Mouse (Mus musculus): ENCODE results near the gene Dmrtb1. TPM values are rescaled to one million over a fixed set of nuclear protein-coding genes. Genes with fewer than 3 reads are reported as not detected.
A peak's percentile ranks its signal among the peaks of the same experiment; 100 is the strongest.

The Dmrtb1 gene
- total RNA-seq, 4 experiments from 2014 or later = not detected

- no peak for DNase-seq (ENCODE audit: low spot score)
Measured at GRCm38 (mm10) chr4:107681099-107681849, 2.8 kb downstream of the Dmrtb1 start.

GRCm38 (mm10) chr4:107680311-107681098, 3.5 kb downstream of the Dmrtb1 start:
- DNase-seq (ENCODE audit: low spot score) = no peak

- DNase-seq (ENCODE audit: low spot score) = no peak
Measured at GRCm38 (mm10) chr4:107675645-107676044, 8.4 kb downstream of the Dmrtb1 start.

DNA sequence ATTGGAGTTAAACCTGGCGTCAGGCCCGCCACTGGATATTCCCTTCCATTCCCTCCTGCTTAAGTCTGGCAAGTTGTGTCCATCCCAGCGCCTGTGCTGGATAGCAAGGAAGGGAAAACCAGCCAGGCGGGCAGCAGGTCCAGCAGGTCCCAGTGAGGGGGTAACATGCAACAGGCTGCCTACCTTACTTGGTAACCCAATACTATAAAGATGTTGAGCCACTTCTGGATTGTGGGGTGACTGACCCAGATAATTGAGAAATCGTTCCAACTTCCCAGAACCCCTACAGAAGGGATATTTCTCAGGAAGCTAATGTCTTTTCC, 9.7 kb downstream of the Dmrtb1 start:
- no peak for DNase-seq (ENCODE audit: low spot score)

GRCm38 (mm10) chr4:107673638-107674321, 10.2 kb downstream of the Dmrtb1 start:
- peak; percentile 36 for DNase-seq (ENCODE audit: low spot score)

- no peak for DNase-seq (ENCODE audit: low spot score)
Measured at GRCm38 (mm10) chr4:107670731-107671130, 13.3 kb downstream of the Dmrtb1 start.

DNA sequence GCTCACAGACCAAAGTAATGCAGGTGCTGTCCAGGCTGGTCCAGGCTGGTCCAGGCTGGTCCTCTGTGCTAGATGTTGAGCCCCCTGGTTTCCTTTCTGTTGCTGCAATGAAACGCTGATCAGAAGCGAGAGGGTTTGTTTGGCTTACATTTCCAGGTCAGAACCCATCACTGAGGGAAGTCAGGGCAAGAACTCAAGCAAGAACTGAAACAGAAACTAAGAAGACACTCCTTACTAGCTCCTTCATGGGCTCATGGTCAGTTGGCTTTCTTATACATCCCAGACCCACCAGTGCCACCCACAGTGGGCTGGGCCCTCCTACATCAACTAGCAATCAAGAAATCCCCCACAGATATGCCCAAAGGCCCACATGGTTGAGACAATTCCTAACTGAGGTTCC, 15.5 kb downstream of the Dmrtb1 start:
- DNase-seq (ENCODE audit: low spot score) = no peak

GRCm38 (mm10) chr4:107660649-107661048, 23.4 kb downstream of the Dmrtb1 start:
- no peak for DNase-seq (ENCODE audit: low spot score)

DNA sequence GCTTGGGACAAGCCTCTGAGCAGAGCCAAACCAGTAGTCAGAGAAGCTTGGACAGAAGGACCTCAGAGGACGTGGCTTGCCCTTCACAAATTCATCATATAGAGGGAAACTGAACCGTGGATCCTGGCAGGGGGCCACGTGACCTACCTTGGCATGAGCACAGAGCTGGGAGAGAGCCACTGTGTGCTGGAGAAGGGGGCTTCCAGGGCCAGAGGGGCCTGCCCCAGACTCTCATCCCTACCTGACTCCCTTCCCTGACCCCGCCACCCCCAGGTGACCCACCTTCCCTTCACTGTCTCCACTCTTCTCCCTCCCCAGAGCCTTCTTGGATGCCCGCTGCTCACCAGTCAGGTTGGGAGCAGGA, 30.8 kb downstream of the Dmrtb1 start:
- DNase-seq (ENCODE audit: low spot score) = no peak

DNA sequence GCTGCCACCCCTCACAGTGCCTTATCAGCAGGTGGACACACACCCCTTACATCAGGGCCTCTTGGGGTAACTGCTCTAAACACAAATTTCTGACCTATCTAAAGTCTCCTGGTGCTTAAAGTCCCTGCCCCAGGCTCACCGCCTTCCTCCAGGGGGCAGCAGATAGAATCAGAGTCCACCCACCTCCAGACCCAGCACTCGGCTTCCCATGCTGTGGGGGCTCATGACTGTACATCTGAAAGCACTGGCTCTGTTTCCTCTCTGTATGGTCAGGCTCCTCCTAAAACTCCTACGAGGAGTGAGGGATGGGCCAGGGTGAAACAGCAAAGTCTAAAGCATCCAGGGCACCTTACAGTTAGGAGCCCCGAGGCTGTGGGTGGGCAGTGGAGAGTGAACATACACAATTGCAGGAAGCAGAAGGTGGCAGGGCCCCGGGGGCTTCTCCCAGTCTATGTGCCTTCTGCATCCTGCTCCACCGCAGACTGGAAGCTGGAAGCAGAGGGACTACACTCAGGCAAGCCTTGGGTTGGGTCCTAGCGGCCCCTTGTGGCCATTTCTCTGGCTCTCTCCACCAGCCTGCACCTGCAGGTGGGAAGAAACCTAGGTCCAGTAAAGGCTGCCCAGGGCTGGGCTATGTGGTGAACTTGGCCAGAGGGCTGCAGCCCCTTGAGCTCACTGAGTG, 31.3 kb downstream of the Dmrtb1 start:
- peak; percentile 38 for DNase-seq (ENCODE audit: low spot score)

- DNase-seq (ENCODE audit: low spot score) = no peak
Measured at GRCm38 (mm10) chr4:107651021-107651496, 33.0 kb downstream of the Dmrtb1 start.

- no peak for DNase-seq (ENCODE audit: low spot score)
Measured at GRCm38 (mm10) chr4:107648959-107649485, 35.0 kb downstream of the Dmrtb1 start.

DNA sequence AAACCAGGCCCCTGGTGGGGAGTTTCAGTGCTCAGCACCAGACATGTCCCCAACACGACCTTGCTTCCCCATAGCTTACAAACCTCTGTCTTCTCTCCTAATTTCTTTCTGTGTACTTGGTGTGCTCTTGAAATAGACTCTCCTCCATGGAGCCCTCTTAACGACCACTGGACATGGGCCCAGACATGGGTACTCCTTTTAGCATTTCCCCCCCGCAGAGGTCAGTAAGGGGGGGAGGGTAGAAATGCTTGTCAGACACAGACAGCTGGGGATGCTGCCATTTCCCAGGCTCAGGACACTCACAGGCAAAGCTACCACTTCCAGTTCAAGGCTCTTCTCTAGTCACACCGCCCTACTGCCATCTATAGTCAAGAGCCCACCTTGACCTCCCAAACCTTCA, 42.4 kb downstream of the Dmrtb1 start:
- DNase-seq (ENCODE audit: low spot score) = no peak

- DNase-seq (ENCODE audit: low spot score) = no peak
Measured at GRCm38 (mm10) chr4:107638303-107638702, 45.7 kb downstream of the Dmrtb1 start.

DNA sequence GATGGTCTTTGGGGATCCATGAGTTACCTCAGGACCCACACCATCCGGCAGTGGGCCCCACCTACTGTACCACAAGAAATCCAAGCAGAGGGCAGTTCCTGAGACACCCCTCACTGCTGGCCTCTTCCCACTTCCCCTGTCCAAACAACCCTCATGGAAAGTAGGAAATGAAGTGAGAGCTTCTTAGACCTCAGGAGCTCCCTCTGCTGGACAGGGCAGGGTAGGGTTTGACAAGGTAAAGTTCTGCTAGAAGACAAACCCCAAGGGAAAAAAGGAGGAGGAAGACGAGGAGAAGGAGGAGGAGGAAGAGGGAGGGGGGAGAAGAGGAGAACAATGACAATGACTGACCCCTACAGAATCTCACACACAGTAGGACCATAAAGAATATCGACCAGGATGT, 46.4 kb downstream of the Dmrtb1 start:
- DNase-seq (ENCODE audit: low spot score) = no peak

DNA sequence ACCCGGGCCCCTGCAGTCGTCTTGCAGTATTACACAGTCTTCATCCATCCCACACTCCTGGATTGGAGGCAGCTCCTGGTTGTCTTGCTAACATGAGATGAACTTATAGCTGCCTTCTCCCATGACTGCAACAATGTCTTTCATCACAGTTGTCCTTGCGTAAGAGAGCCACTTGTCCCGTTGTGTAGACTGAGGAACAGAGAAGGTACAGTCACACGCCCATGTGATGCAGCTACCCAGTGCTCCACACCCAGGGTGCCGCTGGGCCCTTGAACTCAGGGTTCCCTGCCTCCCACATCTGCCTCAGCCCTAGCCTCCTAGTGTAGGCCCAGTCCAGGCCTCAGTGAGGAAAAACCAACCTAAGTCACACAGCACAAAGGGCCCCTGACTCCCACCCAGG, 47.9 kb downstream of the Dmrtb1 start:
- DNase-seq (ENCODE audit: low spot score) = no peak

- no peak for DNase-seq (ENCODE audit: low spot score)
Measured at GRCm38 (mm10) chr4:107634631-107635030, 49.4 kb downstream of the Dmrtb1 start.

DNA sequence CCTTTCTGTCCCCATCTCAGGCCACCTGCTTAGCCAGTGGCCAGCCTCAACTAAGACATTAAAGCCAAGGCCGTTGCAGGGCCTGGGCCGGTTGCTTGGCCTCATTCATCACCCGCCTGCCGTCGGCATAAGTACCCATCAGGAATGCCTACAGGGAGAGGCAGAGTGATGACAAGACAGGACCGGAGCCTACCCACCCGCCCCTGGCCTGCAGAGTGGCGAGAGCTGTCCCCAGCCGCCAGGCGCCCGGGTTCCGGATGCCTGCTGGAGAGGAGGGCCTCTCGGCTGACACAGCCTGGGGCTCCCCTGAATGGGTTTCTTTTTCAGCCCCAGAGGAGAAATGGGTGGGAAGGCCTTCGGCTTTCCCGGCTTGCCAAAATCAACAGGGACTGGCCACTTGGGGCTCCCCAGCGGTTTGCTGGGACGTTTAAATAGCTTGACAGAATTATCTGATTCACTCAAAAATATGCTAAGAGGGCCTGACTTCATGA, 55.1 kb downstream of the Dmrtb1 start:
- no peak for DNase-seq (ENCODE audit: low spot score)

DNA sequence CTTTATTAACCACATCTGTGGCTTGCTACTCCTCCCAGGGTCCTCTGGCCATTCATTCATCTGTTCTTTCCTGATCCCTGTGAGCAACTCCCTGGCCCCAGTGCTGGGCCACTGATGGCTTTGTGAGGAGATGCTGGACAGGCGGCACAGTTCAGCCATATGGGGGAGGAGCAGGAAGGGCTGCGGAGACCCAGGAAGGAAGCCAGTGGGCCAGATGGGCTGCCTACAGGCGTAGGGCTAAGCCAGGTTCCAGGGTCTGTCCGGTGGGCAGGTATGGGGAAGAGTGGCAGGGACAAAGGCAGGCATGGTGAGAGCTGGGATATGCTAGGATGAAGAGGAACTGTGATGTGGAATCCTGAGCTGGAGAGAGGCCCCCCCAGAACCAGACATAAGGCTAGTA, 55.8 kb downstream of the Dmrtb1 start:
- DNase-seq (ENCODE audit: low spot score) = no peak

Data from heart, adult 8-10 months (tissue).